Mouse (Mus musculus) embryonic facial prominence, embryonic 13.5 days (tissue): Measurements from ENCODE around the gene Ncf1. TPM values are rescaled to one million over a fixed set of nuclear protein-coding genes. Genes with fewer than 3 reads are reported as not detected.
A peak's percentile ranks its signal among the peaks of the same experiment; 100 is the strongest.

Experiments used
- ATAC-seq: fragments of 200-750 bp; cut with Nextera tagmentation; 2 replicates; pipeline ENCODE4 v1.8.0; 2017; ENCODE audit warnings: low read depth; ENCODE audit not compliant: insufficient number of reproducible peaks, insufficient read depth, low FRiP score, low TSS enrichment
- H3K27ac ChIP-seq: fragments of 300-500 bp; sonication (generic); 2 replicates; pipeline ENCODE4 v1.5.1; 2015; ENCODE audit warnings: moderate library complexity, mild to moderate bottlenecking, inconsistent platforms
- H3K27me3 ChIP-seq: fragments of 300-500 bp; sonication (generic); 2 replicates; pipeline ENCODE4 v1.6.1; 2015; ENCODE audit warnings: mild to moderate bottlenecking, inconsistent platforms
- H3K36me3 ChIP-seq: fragments of 300-500 bp; sonication (generic); 2 replicates; pipeline ENCODE4 v1.6.1; 2015; ENCODE audit warnings: mild to moderate bottlenecking, inconsistent platforms
- H3K4me1 ChIP-seq: fragments of 300-500 bp; sonication (generic); 2 replicates; pipeline ENCODE4 v1.6.1; 2015; ENCODE audit warnings: inconsistent platforms
- H3K4me2 ChIP-seq: fragments of 300-500 bp; sonication (generic); 2 replicates; pipeline ENCODE4 v1.6.1; 2015; ENCODE audit warnings: moderate library complexity, mild to moderate bottlenecking, inconsistent platforms
- H3K4me3 ChIP-seq: fragments of 300-500 bp; sonication (generic); 2 replicates; pipeline ENCODE4 v1.5.1; 2015; ENCODE audit warnings: mild to moderate bottlenecking, inconsistent platforms
- H3K9ac ChIP-seq: fragments of 300-500 bp; sonication (generic); 2 replicates; pipeline ENCODE4 v1.6.1; 2015; ENCODE audit warnings: mild to moderate bottlenecking, inconsistent platforms
- H3K9me3 ChIP-seq: fragments of 300-500 bp; sonication (generic); 2 replicates; pipeline ENCODE4 v1.6.1; 2016; ENCODE audit warnings: inconsistent platforms
- WGBS: fragments of 180-500 bp; shearing (Covaris S2); methylation state at CpG from one replicate; pipeline ENCODE4 v1.1.7; 2015; ENCODE audit warnings: mixed read lengths; 5-methylcytosine and 5-hydroxymethylcytosine counted together
- polyA plus RNA-seq: library from polyadenylated mRNA; unstranded; fragments of >200 nt; fragmentation: Nextera tagmentation; extraction: Ambion mirVana; gene quantifications from 2 replicates; pipeline ENCODE4 v1.2.1, GENCODE M21; 2015

Gene Ncf1
- polyA plus RNA-seq, 1 experiment from 2014 or later = 4.4 TPM

DNA sequence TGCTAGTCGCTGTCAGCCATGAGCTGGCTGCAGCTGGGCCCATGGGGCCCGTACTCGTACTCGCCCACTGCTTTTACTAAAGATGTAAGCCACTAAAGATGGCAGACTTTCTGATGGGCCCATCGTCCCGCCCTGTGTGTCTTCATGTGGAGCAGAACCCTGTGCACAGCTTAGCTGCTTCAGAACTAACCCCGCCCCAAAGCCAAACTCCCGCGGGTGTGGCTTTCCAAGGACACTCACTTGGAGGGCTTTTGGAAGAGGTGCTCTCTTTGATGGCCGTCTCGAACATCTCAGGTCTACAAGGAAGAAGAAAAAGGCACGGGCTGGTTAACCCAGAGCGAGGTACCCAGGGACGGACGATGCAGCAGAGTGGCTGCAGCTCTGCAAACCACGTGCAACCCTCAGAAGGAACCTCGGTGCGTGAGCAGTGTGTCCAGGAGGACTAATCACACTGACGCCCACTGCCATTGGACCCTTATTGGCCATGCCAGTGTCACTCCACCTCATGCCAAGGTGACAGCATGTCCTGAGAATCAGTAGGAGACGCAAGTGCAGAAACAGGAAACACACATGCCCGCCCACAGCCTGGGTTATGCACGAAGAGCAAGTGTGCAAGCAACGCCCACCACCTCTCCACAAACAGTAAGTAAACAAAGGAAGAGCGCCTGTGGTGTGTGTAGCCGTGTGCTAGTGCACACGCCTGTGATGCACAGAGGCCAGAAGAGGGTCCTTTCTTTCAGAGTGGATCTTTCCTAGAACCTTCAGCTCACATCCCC is 14.4 kb upstream of the Ncf1 start:
- WGBS = 91% methylated on average over 26 of the region's 26 CpGs
- ATAC-seq = no peak
- Histone ChIP-seq H3K4me2 (no peak overlapping the region), H3K27ac (no peak overlapping the region), H3K27me3 (no peaks in the 10 kb centered on the region), H3K36me3 (peaks cover 100% of the 10 kb centered on the region), H3K9me3 (no peaks in the 10 kb centered on the region), H3K4me3 (no peak overlapping the region), H3K9ac (no peak overlapping the region), H3K4me1 (no peaks in the 10 kb centered on the region)

- Histone ChIP-seq H3K9ac (no peak overlapping the region), H3K27ac (no peak overlapping the region), H3K4me2 (no peak overlapping the region), H3K4me1 (no peaks in the 10 kb centered on the region), H3K36me3 (peaks cover 100% of the 10 kb centered on the region), H3K9me3 (no peaks in the 10 kb centered on the region), H3K4me3 (no peak overlapping the region), H3K27me3 (no peaks in the 10 kb centered on the region)
- WGBS = 86% methylated on average over 5 of the region's 5 CpGs
- ATAC-seq = no peak
Observed at GRCm38 (mm10) chr5:134241831-134242230, 12.4 kb upstream of the Ncf1 start.

GRCm38 (mm10) chr5:134237936-134238760 is 8.7 kb upstream of the Ncf1 start:
- H3K27me3 ChIP-seq = no peaks in the 10 kb centered on the region
- H3K27ac ChIP-seq = no peak overlapping the region
- H3K4me2 ChIP-seq = no peak overlapping the region
- H3K9ac ChIP-seq = no peak overlapping the region
- peaks cover 76% of the 10 kb centered on the region for H3K36me3 ChIP-seq
- WGBS = 82% methylated on average over 28 of the region's 28 CpGs
- no peaks in the 10 kb centered on the region for H3K9me3 ChIP-seq
- no peak overlapping the region for H3K4me3 ChIP-seq
- ATAC-seq = no peak
- peaks cover 36% of the 10 kb centered on the region for H3K4me1 ChIP-seq

DNA sequence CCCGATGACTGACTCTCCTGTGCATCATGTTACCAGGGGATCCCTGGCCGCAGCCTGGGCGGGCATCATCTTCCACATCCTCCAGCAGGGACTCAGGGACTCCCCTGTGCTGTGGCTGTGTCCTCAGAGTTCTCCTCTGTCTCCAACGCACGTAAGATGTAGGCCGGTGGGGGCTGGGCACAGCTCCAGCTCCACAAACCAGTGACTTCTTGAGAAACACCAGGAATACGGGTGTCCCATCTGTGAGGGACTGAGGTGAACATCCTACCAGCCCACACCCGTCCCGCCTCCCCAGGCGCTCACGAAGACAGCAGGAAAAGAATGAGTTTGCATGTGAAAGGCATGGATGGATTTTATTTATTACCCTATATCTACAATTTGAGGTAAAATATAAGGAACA is 8.1 kb upstream of the Ncf1 start:
- WGBS = 90% methylated on average over 11 of the region's 11 CpGs
- H3K9ac ChIP-seq = no peak overlapping the region
- no peak for ATAC-seq

DNA sequence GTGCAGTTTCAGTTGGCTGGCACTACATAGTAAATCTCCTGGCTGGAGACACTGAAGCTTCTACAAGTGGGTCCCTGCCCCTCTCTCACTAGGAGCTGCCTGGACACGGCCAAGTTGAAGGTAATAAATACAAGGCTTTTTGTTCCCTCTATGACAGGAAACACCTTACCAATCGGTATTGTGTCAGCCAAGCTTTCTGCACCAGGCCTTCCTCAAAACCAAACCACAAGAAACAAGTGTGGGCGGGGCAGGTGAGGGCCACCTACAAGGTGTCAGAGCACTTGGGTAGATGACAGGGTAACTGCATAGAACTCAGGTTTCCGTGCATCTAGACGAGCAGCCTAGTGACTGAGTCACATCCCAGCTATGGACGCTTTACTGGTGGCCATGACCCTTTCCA is 7.4 kb upstream of the Ncf1 start:
- Histone ChIP-seq H3K36me3 (peaks cover 63% of the 10 kb centered on the region), H3K4me1 (peaks cover 43% of the 10 kb centered on the region), H3K27me3 (no peaks in the 10 kb centered on the region), H3K4me3 (no peak overlapping the region), H3K4me2 (no peak overlapping the region), H3K9me3 (no peaks in the 10 kb centered on the region), H3K27ac (0 out of 2 replicates have a peak overlapping the region, but pooled peaks have one; percentile 95), H3K9ac (no peak overlapping the region)
- 85% methylated on average over 6 of the region's 6 CpGs for WGBS
- no peak for ATAC-seq

More for the DNA sequence above, 8.1 kb upstream of the Ncf1 start:
- no peak overlapping the region for H3K4me2 ChIP-seq
- H3K27ac ChIP-seq = no peak overlapping the region
- no peaks in the 10 kb centered on the region for H3K27me3 ChIP-seq
- peaks cover 40% of the 10 kb centered on the region for H3K4me1 ChIP-seq
- no peak overlapping the region for H3K4me3 ChIP-seq
- H3K36me3 ChIP-seq = peaks cover 70% of the 10 kb centered on the region
- no peaks in the 10 kb centered on the region for H3K9me3 ChIP-seq

- Histone ChIP-seq H3K27me3 (no peaks in the 10 kb centered on the region), H3K4me3 (no peak overlapping the region), H3K9me3 (no peaks in the 10 kb centered on the region), H3K27ac (peak overlapping the region; percentile 95), H3K9ac (no peak overlapping the region), H3K4me1 (peaks cover 43% of the 10 kb centered on the region), H3K36me3 (peaks cover 57% of the 10 kb centered on the region), H3K4me2 (no peak overlapping the region)
- whole genome bisulfite sequencing = 92% methylated on average over 3 of the region's 3 CpGs
- ATAC-seq = no peak
Observed at GRCm38 (mm10) chr5:134236241-134236640, 6.8 kb upstream of the Ncf1 start.

GRCm38 (mm10) chr5:134235111-134235510 is 5.7 kb upstream of the Ncf1 start:
- H3K27ac ChIP-seq = peak overlapping the region; percentile 95
- peaks cover 46% of the 10 kb centered on the region for H3K36me3 ChIP-seq
- no peak overlapping the region for H3K4me3 ChIP-seq
- WGBS = 19% methylated on average over 6 of the region's 6 CpGs
- peak overlapping the region; percentile 51 for H3K9ac ChIP-seq
- H3K4me1 ChIP-seq = peaks cover 43% of the 10 kb centered on the region
- no peaks in the 10 kb centered on the region for H3K9me3 ChIP-seq
- no peaks in the 10 kb centered on the region for H3K27me3 ChIP-seq
- H3K4me2 ChIP-seq = 0 out of 2 replicates have a peak overlapping the region, but pooled peaks have one; percentile 18
- peak; percentile 23; the same call in 1 of the 2 replicates for ATAC-seq

GRCm38 (mm10) chr5:134234205-134234604 is 4.8 kb upstream of the Ncf1 start:
- ATAC-seq = no peak
- Histone ChIP-seq H3K4me2 (no peak overlapping the region), H3K4me1 (peaks cover 43% of the 10 kb centered on the region), H3K27me3 (no peaks in the 10 kb centered on the region), H3K27ac (peak overlapping the region; percentile 95), H3K9me3 (no peaks in the 10 kb centered on the region), H3K4me3 (no peak overlapping the region), H3K36me3 (peaks cover 37% of the 10 kb centered on the region), H3K9ac (peak overlapping the region; percentile 36; the same call in 1 of the 2 replicates)
- 56% methylated on average over 2 of the region's 2 CpGs for WGBS

GRCm38 (mm10) chr5:134233244-134233651 is 3.8 kb upstream of the Ncf1 start:
- ATAC-seq = no peak
- Histone ChIP-seq H3K4me2 (no peak overlapping the region), H3K9me3 (no peaks in the 10 kb centered on the region), H3K27ac (peak overlapping the region; percentile 95; the same call in 1 of the 2 replicates), H3K36me3 (peaks cover 27% of the 10 kb centered on the region), H3K4me1 (peaks cover 43% of the 10 kb centered on the region), H3K9ac (no peak overlapping the region), H3K4me3 (no peak overlapping the region), H3K27me3 (no peaks in the 10 kb centered on the region)
- WGBS = 45% methylated on average over 7 of the region's 7 CpGs

GRCm38 (mm10) chr5:134232568-134232967 is 3.1 kb upstream of the Ncf1 start:
- Histone ChIP-seq H3K27ac (no peak overlapping the region), H3K4me3 (no peak overlapping the region), H3K36me3 (peaks cover 21% of the 10 kb centered on the region), H3K27me3 (no peaks in the 10 kb centered on the region), H3K4me2 (no peak overlapping the region), H3K9ac (no peak overlapping the region), H3K4me1 (peaks cover 47% of the 10 kb centered on the region), H3K9me3 (no peaks in the 10 kb centered on the region)
- WGBS = 35% methylated on average over 7 of the region's 7 CpGs
- no peak for ATAC-seq

- ATAC-seq = no peak
- Histone ChIP-seq H3K36me3 (peaks cover 16% of the 10 kb centered on the region), H3K27me3 (no peaks in the 10 kb centered on the region), H3K4me2 (no peak overlapping the region), H3K4me3 (no peak overlapping the region), H3K4me1 (peaks cover 50% of the 10 kb centered on the region), H3K9me3 (no peaks in the 10 kb centered on the region), H3K9ac (no peak overlapping the region), H3K27ac (no peak overlapping the region)
- WGBS = 69% methylated on average over 6 of the region's 6 CpGs
Observed at GRCm38 (mm10) chr5:134232111-134232510, 2.7 kb upstream of the Ncf1 start.
